Mouse (Mus musculus) spleen, postnatal 0 days (tissue): ENCODE measurements around the gene Timm10. TPM values are rescaled to one million over a fixed set of nuclear protein-coding genes. Genes with fewer than 3 reads are reported as not detected.

Source experiments
- polyA plus RNA-seq: library from polyadenylated mRNA; unstranded; fragments of >200 nt; fragmentation: Nextera tagmentation; extraction: Ambion mirVana; gene quantifications from 2 replicates; pipeline ENCODE4 v1.2.1, GENCODE M21; 2015

Timm10 gene
- polyA plus RNA-seq = 48.2 and 52.4 TPM in 2 replicates

GRCm38 (mm10) chr2:84826488-84827282 lies at the start of gene Timm10:
Gene Timm10, plus strand, starts transcription at chr2:84826997.

GRCm38 (mm10) chr2:84798493-84798921 lies 28.3 kb upstream of the Timm10 start, which contains the start of gene Ube2l6:
Gene Ube2l6, plus strand, starts transcription at chr2:84798828.

GRCm38 (mm10) chr2:84822552-84822951 lies 4.2 kb upstream of the Timm10 start, which contains the start of gene Smtnl1:
Gene Smtnl1, minus strand, starts transcription at chr2:84822652.

GRCm38 (mm10) chr2:84838593-84838949 lies 11.8 kb downstream of the Timm10 start, which contains the start of gene Slc43a1:
Gene Slc43a1, plus strand, starts transcription at chr2:84838850.

Other genes with a start within 250 kb of the Timm10 start
- 9.4 and 12.7 TPM in 2 replicates for gene Ctnnd1, start 176.2 kb upstream of the Timm10 start, polyA plus RNA-seq
- gene Btbd18, start 167.9 kb upstream of the Timm10 start, polyA plus RNA-seq = 0.04 and 0.06 TPM in 2 replicates
- gene Selenoh, start 156.2 kb upstream of the Timm10 start, polyA plus RNA-seq = 167 and 177 TPM in 2 replicates
- gene Gm28635, start 149.0 kb upstream of the Timm10 start, polyA plus RNA-seq = not detected in 2 replicates
- gene Med19, start 148.6 kb upstream of the Timm10 start, polyA plus RNA-seq = 20.1 and 22.6 TPM in 2 replicates
- gene Tmx2, start 147.9 kb upstream of the Timm10 start, polyA plus RNA-seq = 47.0 and 48.6 TPM in 2 replicates
- gene Zdhhc5, start 111.8 kb upstream of the Timm10 start, polyA plus RNA-seq = 14.4 and 16.0 TPM in 2 replicates
- gene Clp1, start 99.6 kb upstream of the Timm10 start, polyA plus RNA-seq = 44.8 and 53.2 TPM in 2 replicates
- 43.9 and 44.8 TPM in 2 replicates for gene Ypel4, start 92.9 kb upstream of the Timm10 start, polyA plus RNA-seq
- 3.4 and 3.5 TPM in 2 replicates for gene Gm19426, start 83.3 kb upstream of the Timm10 start, polyA plus RNA-seq
- gene Serping1, start 51.6 kb upstream of the Timm10 start, polyA plus RNA-seq = 57.2 and 70.1 TPM in 2 replicates
- 407 and 411 TPM in 2 replicates for gene Ube2l6, start 28.2 kb upstream of the Timm10 start, polyA plus RNA-seq
- 0.11 and 0.15 TPM in 2 replicates for gene Smtnl1, start 4.3 kb upstream of the Timm10 start, polyA plus RNA-seq
- gene Slc43a1, start 11.9 kb downstream of the Timm10 start, polyA plus RNA-seq = 117 and 135 TPM in 2 replicates
- gene Rtn4rl2, start 59.7 kb downstream of the Timm10 start, polyA plus RNA-seq = 0.16 and 0.49 TPM in 2 replicates
- 107 and 119 TPM in 2 replicates for gene Slc43a3, start 109.6 kb downstream of the Timm10 start, polyA plus RNA-seq
- 9.3 and 11.5 TPM in 2 replicates for gene Prg2, start 153.5 kb downstream of the Timm10 start, polyA plus RNA-seq
- 1.6 and 3.1 TPM in 2 replicates for gene Prg3, start 161.2 kb downstream of the Timm10 start, polyA plus RNA-seq
- 167 and 180 TPM in 2 replicates for gene Ssrp1, start 210.2 kb downstream of the Timm10 start, polyA plus RNA-seq
- 0.32 and 0.45 TPM in 2 replicates for gene P2rx3, start 210.5 kb downstream of the Timm10 start, polyA plus RNA-seq
- gene Tnks1bp1, start 221.0 kb downstream of the Timm10 start, polyA plus RNA-seq = 6.3 and 8.5 TPM in 2 replicates